Mouse (Mus musculus) embryonic facial prominence, embryonic 12.5 days (tissue): Measurements from ENCODE around the gene Enox1. TPM values are rescaled to one million over a fixed set of nuclear protein-coding genes. Genes with fewer than 3 reads are reported as not detected.
"Not testable (repeated sequence)": the region's sequence is repeated elsewhere in the genome, so short reads cannot be mapped to it uniquely, and the experiment has no call there.

Source experiments
- ATAC-seq: fragments of 200-750 bp; cut with Nextera tagmentation; 2 replicates; pipeline ENCODE4 v1.8.0; 2017; ENCODE audit not compliant: insufficient number of reproducible peaks, insufficient read depth, low FRiP score, low TSS enrichment
- H3K27ac ChIP-seq: fragments of 300-500 bp; sonication (generic); 2 replicates; pipeline ENCODE4 v1.5.1; 2016; ENCODE audit warnings: mild to moderate bottlenecking
- H3K27me3 ChIP-seq: fragments of 300-500 bp; sonication (generic); 2 replicates; pipeline ENCODE4 v1.6.1; 2016; ENCODE audit warnings: mild to moderate bottlenecking, moderate library complexity
- H3K36me3 ChIP-seq: fragments of 300-500 bp; sonication (generic); 2 replicates; pipeline ENCODE4 v1.6.1; 2016; ENCODE audit warnings: mild to moderate bottlenecking
- H3K4me1 ChIP-seq: fragments of 300-500 bp; sonication (generic); 2 replicates; pipeline ENCODE4 v1.6.1; 2016
- H3K4me2 ChIP-seq: fragments of 300-500 bp; sonication (generic); replicated peaks from 2 replicates; pipeline ENCODE4 v1.6.1; 2016; ENCODE audit warnings: mild to moderate bottlenecking, moderate library complexity
- H3K4me3 ChIP-seq: fragments of 300-500 bp; sonication (generic); 2 replicates; pipeline ENCODE4 v1.5.1; 2016; ENCODE audit warnings: mild to moderate bottlenecking
- H3K9ac ChIP-seq: fragments of 300-500 bp; sonication (generic); 2 replicates; pipeline ENCODE4 v1.6.1; 2016; ENCODE audit warnings: mild to moderate bottlenecking, moderate library complexity
- H3K9me3 ChIP-seq: fragments of 300-500 bp; sonication (generic); 2 replicates; pipeline ENCODE4 v1.6.1; 2016; ENCODE audit warnings: mild to moderate bottlenecking, moderate library complexity
- WGBS: fragments of 180-500 bp; shearing (Covaris S2); methylation state at CpG from one replicate; pipeline ENCODE4 v1.1.7; 2016; 5-methylcytosine and 5-hydroxymethylcytosine counted together
- polyA plus RNA-seq: library from polyadenylated mRNA; unstranded; fragments of >200 nt; fragmentation: Nextera tagmentation; extraction: Ambion mirVana; gene quantifications from 2 replicates; pipeline ENCODE4 v1.2.1, GENCODE M21; 2016

The Enox1 gene
- polyA plus RNA-seq, result 20.0 and 24.0 TPM in 2 replicates

GRCm38 (mm10) chr14:77156222-77156910 is at the start of gene Enox1:
Gene Enox1, plus strand, starts transcription at chr14:77156763.
- ATAC-seq, result peak; percentile 90
- Histone ChIP-seq H3K4me2 (peak within 1 kb of the TSS; percentile 77), H3K27ac (peak within 1 kb of the TSS; percentile 81), H3K9ac (peak within 1 kb of the TSS; percentile 75), H3K4me1 (peaks cover 17% of the 10 kb centered on the region), H3K9me3 (no peaks in the 10 kb centered on the region), H3K36me3 (no peaks in the 10 kb centered on the region), H3K27me3 (no peaks in the 10 kb centered on the region), H3K4me3 (peak within 1 kb of the TSS; percentile 81)
- WGBS, result 1% methylated on average over 73 of the region's 73 CpGs

GRCm38 (mm10) chr14:77110622-77111021 is 45.9 kb upstream of the Enox1 start:
- ATAC-seq, result not testable (repeated sequence)

GRCm38 (mm10) chr14:77130612-77131011 is 26.0 kb upstream of the Enox1 start:
- Histone ChIP-seq H3K27me3 (no peaks in the 10 kb centered on the region), H3K9ac (no peak overlapping the region), H3K4me2 (no peak overlapping the region), H3K9me3 (no peaks in the 10 kb centered on the region), H3K4me3 (no peak overlapping the region), H3K27ac (no peak overlapping the region), H3K36me3 (no peaks in the 10 kb centered on the region), H3K4me1 (no peaks in the 10 kb centered on the region)
- 90% methylated on average over 5 of the region's 5 CpGs for WGBS
- no peak for ATAC-seq

More at GRCm38 (mm10) chr14:77110622-77111021, 45.9 kb upstream of the Enox1 start:
- H3K27me3 ChIP-seq, H3K9ac ChIP-seq, H3K36me3 ChIP-seq, H3K27ac ChIP-seq, H3K9me3 ChIP-seq, H3K4me2 ChIP-seq, H3K4me1 ChIP-seq, H3K4me3 ChIP-seq: not testable (repeated sequence)
- WGBS, result 84% methylated on average over 5 of the region's 5 CpGs

GRCm38 (mm10) chr14:77136936-77137335 is 19.6 kb upstream of the Enox1 start:
- no peak overlapping the region for H3K4me3 ChIP-seq
- no peaks in the 10 kb centered on the region for H3K9me3 ChIP-seq
- H3K4me2 ChIP-seq, result no peak overlapping the region
- peaks cover 5% of the 10 kb centered on the region; the same call in 1 of the 2 replicates for H3K4me1 ChIP-seq
- WGBS, result 57% methylated on average over 6 of the region's 6 CpGs
- no peak for ATAC-seq
- no peaks in the 10 kb centered on the region for H3K27me3 ChIP-seq
- H3K36me3 ChIP-seq, result no peaks in the 10 kb centered on the region
- no peak overlapping the region for H3K9ac ChIP-seq
- H3K27ac ChIP-seq, result no peak overlapping the region

- no peak overlapping the region for H3K27ac ChIP-seq
- peaks cover 5% of the 10 kb centered on the region; the same call in 1 of the 2 replicates for H3K4me1 ChIP-seq
- H3K27me3 ChIP-seq, result no peaks in the 10 kb centered on the region
- no peak overlapping the region for H3K9ac ChIP-seq
- H3K9me3 ChIP-seq, result no peaks in the 10 kb centered on the region
- 30% methylated on average over 17 of the region's 17 CpGs for WGBS
- H3K36me3 ChIP-seq, result no peaks in the 10 kb centered on the region
- H3K4me3 ChIP-seq, result no peak overlapping the region
- peak; percentile 74; the same call in 1 of the 2 replicates for ATAC-seq
- no peak overlapping the region for H3K4me2 ChIP-seq
Observed at GRCm38 (mm10) chr14:77141324-77142282, 15.0 kb upstream of the Enox1 start.

GRCm38 (mm10) chr14:77145103-77145502 is 11.5 kb upstream of the Enox1 start:
- H3K36me3 ChIP-seq, result no peaks in the 10 kb centered on the region
- H3K4me2 ChIP-seq, result no peak overlapping the region
- no peak overlapping the region for H3K27ac ChIP-seq
- no peak overlapping the region for H3K4me3 ChIP-seq
- ATAC-seq, result no peak
- no peaks in the 10 kb centered on the region for H3K4me1 ChIP-seq
- WGBS, result 87% methylated on average over 4 of the region's 4 CpGs
- no peaks in the 10 kb centered on the region for H3K27me3 ChIP-seq
- H3K9me3 ChIP-seq, result no peaks in the 10 kb centered on the region
- no peak overlapping the region for H3K9ac ChIP-seq

- 91% methylated on average over 1 of the region's 1 CpGs for WGBS
- no peaks in the 10 kb centered on the region for H3K9me3 ChIP-seq
- no peaks in the 10 kb centered on the region for H3K36me3 ChIP-seq
Observed at GRCm38 (mm10) chr14:77147635-77148034, 8.9 kb upstream of the Enox1 start.

GRCm38 (mm10) chr14:77150556-77150955 is 6.0 kb upstream of the Enox1 start:
- no peaks in the 10 kb centered on the region for H3K27me3 ChIP-seq
- H3K36me3 ChIP-seq, result no peaks in the 10 kb centered on the region
- no peak overlapping the region for H3K9ac ChIP-seq
- ATAC-seq, result no peak
- 60% methylated on average over 6 of the region's 6 CpGs for WGBS
- H3K4me2 ChIP-seq, result no peak overlapping the region
- no peak overlapping the region for H3K4me3 ChIP-seq
- H3K4me1 ChIP-seq, result peaks cover 9% of the 10 kb centered on the region
- no peaks in the 10 kb centered on the region for H3K9me3 ChIP-seq
- no peak overlapping the region for H3K27ac ChIP-seq

More at GRCm38 (mm10) chr14:77147635-77148034, 8.9 kb upstream of the Enox1 start:
- peaks cover 3% of the 10 kb centered on the region; the same call in 1 of the 2 replicates for H3K4me1 ChIP-seq
- no peak overlapping the region for H3K4me2 ChIP-seq
- H3K27ac ChIP-seq, result no peak overlapping the region
- no peak overlapping the region for H3K9ac ChIP-seq
- no peak for ATAC-seq
- no peaks in the 10 kb centered on the region for H3K27me3 ChIP-seq
- no peak overlapping the region for H3K4me3 ChIP-seq

GRCm38 (mm10) chr14:77151431-77151830 is 5.1 kb upstream of the Enox1 start:
- Histone ChIP-seq H3K9ac (no peak overlapping the region), H3K27me3 (no peaks in the 10 kb centered on the region), H3K4me1 (peaks cover 9% of the 10 kb centered on the region), H3K27ac (no peak overlapping the region), H3K4me3 (no peak overlapping the region), H3K9me3 (no peaks in the 10 kb centered on the region), H3K36me3 (no peaks in the 10 kb centered on the region), H3K4me2 (no peak overlapping the region)
- 73% methylated on average over 7 of the region's 7 CpGs for WGBS
- ATAC-seq, result no peak

- under 1% methylated on average over 56 of the region's 64 CpGs for WGBS
- Histone ChIP-seq H3K27me3 (no peaks in the 10 kb centered on the region), H3K9ac (peak overlapping the region; percentile 75), H3K9me3 (no peaks in the 10 kb centered on the region), H3K36me3 (no peaks in the 10 kb centered on the region), H3K4me1 (peaks cover 15% of the 10 kb centered on the region), H3K27ac (peak overlapping the region; percentile 81), H3K4me3 (peak overlapping the region; percentile 81), H3K4me2 (peak overlapping the region; percentile 77)
- ATAC-seq, result peak; percentile 70; the same call in 1 of the 2 replicates
Observed at GRCm38 (mm10) chr14:77156911-77157504, 445 bp downstream of the Enox1 start.

GRCm38 (mm10) chr14:77157505-77157911 is 945 bp downstream of the Enox1 start:
- Histone ChIP-seq H3K9ac (peak overlapping the region; percentile 75), H3K27ac (no peak overlapping the region), H3K4me2 (peak overlapping the region; percentile 77), H3K27me3 (no peaks in the 10 kb centered on the region), H3K4me3 (peak overlapping the region; percentile 81), H3K4me1 (peaks cover 15% of the 10 kb centered on the region), H3K36me3 (no peaks in the 10 kb centered on the region), H3K9me3 (no peaks in the 10 kb centered on the region)
- under 1% methylated on average over 31 of the region's 31 CpGs for WGBS
- peak; percentile 60; the same call in 1 of the 2 replicates for ATAC-seq
